Mouse (Mus musculus) adrenal gland, postnatal 36 days (tissue): Measurements from ENCODE around the gene Hoxd9. TPM values are rescaled to one million over a fixed set of nuclear protein-coding genes. Genes with fewer than 3 reads are reported as not detected.

ENCODE experiments used
- DNase-seq, 2 experiments: peaks; one replicate each; pipeline ENCODE4 v3.0.0; 2021; ENCODE audit warnings: mixed read lengths in 1 of 2
- total RNA-seq, 2 experiments: library from RNA; stranded (reverse); gene quantifications; 2 replicates each; pipeline ENCODE4 v1.2.3; 2021

Hoxd9 gene
- total RNA-seq, 2 experiments from 2014 or later = 3.8 to 4.1 TPM

- DNase-seq = no peak
These were observed 16.0 kb downstream of the Hoxd9 start for GRCm38 (mm10) chr2:74713239-74714150.

GRCm38 (mm10) chr2:74714156-74714789 is 16.7 kb downstream of the Hoxd9 start:
- DNase-seq = peak in 1 of 2 experiments; percentile 47

- peak; percentile 80 to 85 for DNase-seq
These were observed 17.4 kb downstream of the Hoxd9 start for GRCm38 (mm10) chr2:74714881-74715280.

GRCm38 (mm10) chr2:74715504-74716241 is 18.1 kb downstream of the Hoxd9 start:
- peak; percentile 95 to 96 for DNase-seq

GRCm38 (mm10) chr2:74720384-74720783 is 22.9 kb downstream of the Hoxd9 start:
- no peak for DNase-seq

GRCm38 (mm10) chr2:74720955-74721491 is 23.5 kb downstream of the Hoxd9 start:
- no peak for DNase-seq

- DNase-seq = no peak
These were observed 24.4 kb downstream of the Hoxd9 start for GRCm38 (mm10) chr2:74721882-74722281.

- DNase-seq = no peak
These were observed 25.4 kb downstream of the Hoxd9 start for GRCm38 (mm10) chr2:74722949-74723348.

- DNase-seq = peak in 1 of 2 experiments; percentile 44
These were observed 26.9 kb downstream of the Hoxd9 start for GRCm38 (mm10) chr2:74724244-74725015.

- DNase-seq = no peak
These were observed 27.6 kb downstream of the Hoxd9 start for GRCm38 (mm10) chr2:74725171-74725570.

GRCm38 (mm10) chr2:74726551-74726950 is 29.0 kb downstream of the Hoxd9 start, which contains the start of gene Gm28230:
Gene Gm28230 (plus strand): TSS chr2:74726728.
- DNase-seq = peak; percentile 54 to 63

GRCm38 (mm10) chr2:74726973-74727639 is 29.6 kb downstream of the Hoxd9 start:
- DNase-seq = no peak

- no peak for DNase-seq
These were observed 30.2 kb downstream of the Hoxd9 start for GRCm38 (mm10) chr2:74727640-74728302.

- DNase-seq = no peak
These were observed 30.8 kb downstream of the Hoxd9 start for GRCm38 (mm10) chr2:74728303-74728680.

- DNase-seq = no peak
These were observed 32.8 kb downstream of the Hoxd9 start for GRCm38 (mm10) chr2:74730331-74730730.

- no peak for DNase-seq
These were observed 33.5 kb downstream of the Hoxd9 start for GRCm38 (mm10) chr2:74731055-74731454.

- DNase-seq = no peak
These were observed 34.4 kb downstream of the Hoxd9 start for GRCm38 (mm10) chr2:74731799-74732512.

GRCm38 (mm10) chr2:74732513-74733316 is 35.2 kb downstream of the Hoxd9 start:
- no peak for DNase-seq

- no peak for DNase-seq
These were observed 35.8 kb downstream of the Hoxd9 start for GRCm38 (mm10) chr2:74733317-74733661.
